Mouse (Mus musculus) brain, embryonic 18.5 days (tissue): ENCODE results near the gene Col17a1.

Experiments used
- DNase-seq: peaks from one replicate; pipeline ENCODE4 v3.0.0-alpha.2; 2012; ENCODE audit warnings: low read depth, low spot score

The Col17a1 gene

GRCm38 (mm10) chr19:47691994-47692393 lies at the start of gene Col17a1:
Col17a1 (minus strand) TSS chr19:47692094.
- DNase-seq: no peak

- peak; percentile 39 for DNase-seq
Measured at GRCm38 (mm10) chr19:47731931-47732330, 40.0 kb upstream of the Col17a1 start.

- peak; percentile 93 for DNase-seq
Measured at GRCm38 (mm10) chr19:47731071-47731881, 39.4 kb upstream of the Col17a1 start, which contains the start of gene Sfr1. Sfr1 (plus strand) TSS chr19:47731682.

- DNase-seq: peak; percentile 49
Measured at GRCm38 (mm10) chr19:47730691-47731070, 38.8 kb upstream of the Col17a1 start.

GRCm38 (mm10) chr19:47725643-47726140 lies 33.8 kb upstream of the Col17a1 start:
- DNase-seq: peak; percentile 42

- no peak for DNase-seq
Measured at GRCm38 (mm10) chr19:47724903-47725302, 33.0 kb upstream of the Col17a1 start.

GRCm38 (mm10) chr19:47722471-47722870 lies 30.6 kb upstream of the Col17a1 start:
- no peak for DNase-seq

- DNase-seq: no peak
Measured at GRCm38 (mm10) chr19:47719147-47719546, 27.3 kb upstream of the Col17a1 start.

GRCm38 (mm10) chr19:47716144-47716543 lies 24.2 kb upstream of the Col17a1 start:
- no peak for DNase-seq

- no peak for DNase-seq
Measured at GRCm38 (mm10) chr19:47713457-47713856, 21.6 kb upstream of the Col17a1 start.

- no peak for DNase-seq
Measured at GRCm38 (mm10) chr19:47710376-47710775, 18.5 kb upstream of the Col17a1 start.

GRCm38 (mm10) chr19:47705772-47706309 lies 13.9 kb upstream of the Col17a1 start:
- DNase-seq: no peak

GRCm38 (mm10) chr19:47705080-47705771 lies 13.3 kb upstream of the Col17a1 start:
- no peak for DNase-seq

- no peak for DNase-seq
Measured at GRCm38 (mm10) chr19:47700509-47700908, 8.6 kb upstream of the Col17a1 start.

GRCm38 (mm10) chr19:47699743-47700142 lies 7.8 kb upstream of the Col17a1 start:
- DNase-seq: no peak

- no peak for DNase-seq
Measured at GRCm38 (mm10) chr19:47698266-47698665, 6.4 kb upstream of the Col17a1 start.

GRCm38 (mm10) chr19:47697067-47697466 lies 5.2 kb upstream of the Col17a1 start:
- DNase-seq: no peak

- no peak for DNase-seq
Measured at GRCm38 (mm10) chr19:47696411-47696810, 4.5 kb upstream of the Col17a1 start.

GRCm38 (mm10) chr19:47695725-47696124 lies 3.8 kb upstream of the Col17a1 start:
- no peak for DNase-seq

- DNase-seq: no peak
Measured at GRCm38 (mm10) chr19:47689592-47689991, 2.3 kb downstream of the Col17a1 start.

- no peak for DNase-seq
Measured at GRCm38 (mm10) chr19:47678675-47679074, 13.2 kb downstream of the Col17a1 start.

GRCm38 (mm10) chr19:47674419-47674818 lies 17.5 kb downstream of the Col17a1 start:
- no peak for DNase-seq
